Mouse (Mus musculus) WW6 (cell line): Measurements from ENCODE around the gene Kat6b.

ENCODE experiments used
- DNase-seq: peaks from one replicate; pipeline ENCODE4 v3.0.0-alpha.2; 2013; ENCODE audit warnings: low read depth, low spot score

The Kat6b gene

GRCm38 (mm10) chr14:21559447-21559846 lies 78.2 kb downstream of the Kat6b start:
- DNase-seq = no peak

- no peak for DNase-seq
Observed at GRCm38 (mm10) chr14:21560481-21561209, 79.4 kb downstream of the Kat6b start.

GRCm38 (mm10) chr14:21561396-21562065 lies 80.3 kb downstream of the Kat6b start:
- no peak for DNase-seq

- DNase-seq = no peak
Observed at GRCm38 (mm10) chr14:21563584-21564118, 82.4 kb downstream of the Kat6b start.

- no peak for DNase-seq
Observed at GRCm38 (mm10) chr14:21565541-21566353, 84.5 kb downstream of the Kat6b start.

- DNase-seq = no peak
Observed at GRCm38 (mm10) chr14:21567293-21567984, 86.2 kb downstream of the Kat6b start.

GRCm38 (mm10) chr14:21568821-21569220 lies 87.6 kb downstream of the Kat6b start:
- no peak for DNase-seq

- DNase-seq = no peak
Observed at GRCm38 (mm10) chr14:21574686-21575309, 93.6 kb downstream of the Kat6b start.

GRCm38 (mm10) chr14:21576867-21577266 lies 95.6 kb downstream of the Kat6b start:
- no peak for DNase-seq

- no peak for DNase-seq
Observed at GRCm38 (mm10) chr14:21581198-21581597, 100.0 kb downstream of the Kat6b start.

GRCm38 (mm10) chr14:21582301-21582700 lies 101.1 kb downstream of the Kat6b start:
- DNase-seq = no peak

- DNase-seq = no peak
Observed at GRCm38 (mm10) chr14:21583051-21583450, 101.8 kb downstream of the Kat6b start.

GRCm38 (mm10) chr14:21583868-21584267 lies 102.6 kb downstream of the Kat6b start:
- DNase-seq = no peak

- DNase-seq = peak; percentile 36
Observed at GRCm38 (mm10) chr14:21584468-21585135, 103.4 kb downstream of the Kat6b start.

GRCm38 (mm10) chr14:21585491-21586251 lies 104.4 kb downstream of the Kat6b start:
- no peak for DNase-seq

GRCm38 (mm10) chr14:21586481-21587118 lies 105.4 kb downstream of the Kat6b start:
- no peak for DNase-seq

GRCm38 (mm10) chr14:21587931-21588330 lies 106.7 kb downstream of the Kat6b start:
- no peak for DNase-seq

GRCm38 (mm10) chr14:21589620-21590019 lies 108.4 kb downstream of the Kat6b start:
- DNase-seq = no peak

GRCm38 (mm10) chr14:21590205-21590604 lies 109.0 kb downstream of the Kat6b start:
- DNase-seq = no peak
